Mouse (Mus musculus) cerebral cortex, adult 2 months (tissue): ENCODE results near the gene Sh2d1b2.

Source experiments
- WGBS: fragments of 180-500 bp; shearing (Covaris S2); methylation state at CpG from one replicate; pipeline ENCODE4 v1.1.7; 2018; 5-methylcytosine and 5-hydroxymethylcytosine counted together

The Sh2d1b2 gene

DNA sequence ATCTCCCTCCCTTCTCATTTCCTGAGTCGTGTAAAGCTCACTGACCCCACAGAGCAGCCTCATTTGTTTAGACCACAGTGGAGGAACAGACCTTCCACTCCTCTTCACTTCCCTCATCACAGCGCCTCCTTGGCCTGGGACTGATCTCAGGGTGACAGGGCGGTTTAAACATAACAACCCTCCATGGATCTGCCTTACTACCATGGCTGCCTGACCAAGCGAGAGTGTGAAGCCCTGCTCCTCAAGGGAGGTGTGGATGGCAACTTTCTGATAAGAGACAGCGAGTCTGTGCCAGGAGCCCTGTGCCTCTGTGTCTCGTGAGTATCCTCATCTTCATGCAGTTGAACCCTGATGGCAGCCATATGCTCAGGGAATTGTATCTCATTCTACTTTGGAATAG is at the start of gene Sh2d1b2:
Gene Sh2d1b2, plus strand, starts transcription at position 62 of the 400 bp plus-strand sequence.
- WGBS: 80% methylated on average over 6 of the region's 6 CpGs

DNA sequence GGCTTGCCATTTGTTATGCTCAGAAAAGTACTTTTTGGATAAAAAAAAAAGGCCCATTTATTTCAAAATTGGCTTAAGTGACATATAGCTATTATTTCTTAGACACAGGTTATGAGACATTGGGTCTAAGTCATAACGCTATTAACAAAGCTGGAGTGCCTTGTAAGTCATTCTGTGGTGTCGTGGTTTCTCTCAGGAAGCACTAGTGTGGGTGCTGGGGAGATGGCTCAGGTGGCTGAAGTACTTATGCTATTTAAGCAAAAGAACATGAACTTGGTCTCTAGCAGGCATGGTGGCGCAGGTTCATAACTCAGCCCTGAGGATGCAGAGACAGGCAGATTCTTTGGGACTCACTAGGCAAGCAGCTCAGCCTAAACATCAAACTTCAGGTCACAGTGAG is 47.4 kb upstream of the Sh2d1b2 start:
- 87% methylated on average over 3 of the region's 3 CpGs for WGBS

DNA sequence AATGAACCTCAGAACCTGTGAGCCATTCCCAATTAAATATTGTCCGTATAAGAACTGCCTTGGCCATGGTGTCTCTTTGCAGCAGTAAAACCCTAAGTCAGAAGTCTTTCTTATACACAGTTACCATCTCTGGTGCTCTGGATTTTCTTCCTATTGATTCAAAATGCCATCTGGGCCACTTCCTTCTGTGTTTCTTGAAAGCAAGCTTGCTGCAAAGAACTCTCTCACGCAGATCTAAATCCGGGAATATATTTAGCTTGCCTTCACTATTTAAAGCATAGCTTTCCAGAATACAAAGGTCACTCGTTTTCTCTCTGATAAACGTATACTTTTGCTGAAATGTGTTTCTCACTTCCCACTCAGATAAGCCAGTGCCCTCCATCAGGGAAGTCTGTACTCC is 46.0 kb upstream of the Sh2d1b2 start:
- 40% methylated on average over 5 of the region's 5 CpGs for WGBS

DNA sequence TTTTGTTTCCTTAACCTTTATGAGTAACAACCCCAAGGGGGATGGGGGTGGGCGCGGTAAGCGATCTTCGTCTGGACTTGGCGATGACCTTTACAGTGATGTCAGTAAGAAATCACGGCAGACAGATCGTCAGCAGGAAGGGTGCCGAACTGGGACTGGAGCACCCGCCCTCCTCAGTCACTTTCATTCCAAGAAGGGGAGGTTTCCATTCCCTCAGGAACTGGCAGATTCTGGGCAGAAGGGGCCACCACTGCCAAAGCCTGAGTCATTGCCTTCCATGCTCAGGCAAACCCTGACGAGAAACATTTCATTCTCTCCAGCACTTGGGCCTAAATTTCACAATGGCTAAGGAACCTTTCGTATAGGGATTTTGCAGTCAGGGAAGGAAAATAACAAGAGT is 43.9 kb upstream of the Sh2d1b2 start:
- 44% methylated on average over 11 of the region's 11 CpGs for WGBS

DNA sequence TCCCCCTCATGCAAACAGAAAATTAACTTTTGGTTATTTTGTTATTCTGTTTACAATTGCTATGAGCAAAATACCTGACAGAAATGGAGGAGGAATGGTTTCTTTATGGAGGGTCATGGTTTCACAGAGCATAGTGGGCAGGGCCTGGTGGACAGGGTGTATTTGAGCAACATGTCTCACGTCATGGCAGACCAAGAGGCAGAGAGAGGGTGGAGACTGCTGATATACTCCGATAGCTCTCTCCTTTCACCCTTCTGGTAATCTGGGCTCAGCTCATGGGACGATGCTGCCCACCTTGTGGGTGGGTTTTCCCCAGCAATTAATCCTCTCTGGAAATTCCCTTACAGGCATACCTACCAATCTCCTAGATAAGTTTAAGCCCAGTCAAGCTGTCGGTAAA is 42.3 kb upstream of the Sh2d1b2 start:
- 83% methylated on average over 4 of the region's 4 CpGs for WGBS

DNA sequence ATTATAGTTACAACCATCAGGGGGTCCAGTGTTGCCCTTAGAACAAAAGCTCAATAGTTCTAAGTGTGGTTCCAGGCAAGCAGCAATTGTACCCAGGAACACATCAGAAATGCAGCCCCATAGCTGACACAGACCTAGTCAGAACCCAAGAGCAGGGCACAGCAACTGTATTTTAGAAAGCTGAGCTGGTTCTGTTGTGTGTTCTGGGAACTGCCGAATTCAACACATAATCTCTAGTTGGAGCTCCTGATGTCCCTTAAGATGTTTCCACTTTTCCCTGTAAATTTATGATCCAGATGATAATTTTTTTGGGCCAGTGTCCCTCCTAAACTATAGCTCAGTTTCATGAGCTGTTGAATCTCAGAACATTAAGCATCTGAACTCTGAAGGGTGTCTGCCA is 40.6 kb upstream of the Sh2d1b2 start:
- WGBS: 70% methylated on average over 1 of the region's 1 CpGs

DNA sequence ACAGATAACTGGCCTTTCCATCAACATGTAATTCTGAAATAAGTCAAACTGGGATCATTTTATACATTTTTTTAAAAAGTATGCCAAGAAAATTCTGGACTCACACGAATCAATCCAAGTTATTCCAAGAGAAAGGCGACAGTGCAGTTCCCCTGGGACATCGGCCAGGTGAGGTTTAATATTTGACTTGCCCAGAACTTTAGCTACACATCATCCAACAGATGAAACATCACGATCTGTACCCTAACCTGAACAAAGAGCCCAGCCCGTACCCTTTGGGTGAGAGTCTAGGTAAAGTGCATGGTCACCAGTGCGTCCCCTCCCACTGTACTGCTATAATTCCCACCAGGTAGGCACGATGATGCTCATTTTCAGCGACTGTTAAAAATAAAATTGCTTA is 36.3 kb upstream of the Sh2d1b2 start:
- WGBS: 88% methylated on average over 8 of the region's 8 CpGs

DNA sequence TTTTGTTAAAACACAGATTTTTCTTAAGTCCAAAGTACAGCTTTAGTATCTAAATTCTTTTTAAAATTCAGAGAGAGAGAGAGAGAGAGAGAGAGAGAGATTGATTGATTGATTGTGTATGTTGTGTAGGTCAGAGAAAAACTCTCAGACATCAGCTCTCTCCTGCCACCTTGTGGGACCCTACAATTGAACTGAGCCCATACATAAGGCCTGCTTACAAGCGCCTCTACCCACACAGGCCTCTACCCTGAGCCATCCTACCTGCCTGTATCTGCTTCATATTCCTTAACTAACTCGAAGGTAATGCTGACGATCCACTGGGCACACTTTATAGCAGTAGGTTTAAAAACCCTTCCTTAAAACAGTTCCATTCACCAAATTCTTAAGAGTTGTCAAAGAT is 32.2 kb upstream of the Sh2d1b2 start:
- 83% methylated on average over 3 of the region's 3 CpGs for whole genome bisulfite sequencing

DNA sequence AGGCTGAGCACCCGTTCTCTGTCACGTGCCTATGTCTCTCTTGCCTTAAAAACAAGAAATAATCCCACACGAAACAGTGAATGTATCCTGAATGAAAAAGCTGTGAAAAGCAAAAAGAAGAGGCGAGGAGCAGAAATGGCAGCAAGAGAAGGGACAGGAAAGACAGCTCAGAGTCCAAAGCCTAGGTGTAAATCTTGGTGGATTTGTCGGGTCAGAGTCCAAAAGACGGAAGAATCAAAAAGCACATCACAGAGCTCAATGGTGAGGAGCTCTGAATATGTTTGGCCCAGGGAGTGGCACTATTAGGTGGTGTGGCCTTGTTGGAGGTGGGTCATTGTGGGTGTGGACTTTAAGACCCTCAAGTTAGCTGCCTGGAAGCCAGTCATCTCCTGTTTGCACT is 26.2 kb upstream of the Sh2d1b2 start:
- WGBS: 91% methylated on average over 6 of the region's 6 CpGs

DNA sequence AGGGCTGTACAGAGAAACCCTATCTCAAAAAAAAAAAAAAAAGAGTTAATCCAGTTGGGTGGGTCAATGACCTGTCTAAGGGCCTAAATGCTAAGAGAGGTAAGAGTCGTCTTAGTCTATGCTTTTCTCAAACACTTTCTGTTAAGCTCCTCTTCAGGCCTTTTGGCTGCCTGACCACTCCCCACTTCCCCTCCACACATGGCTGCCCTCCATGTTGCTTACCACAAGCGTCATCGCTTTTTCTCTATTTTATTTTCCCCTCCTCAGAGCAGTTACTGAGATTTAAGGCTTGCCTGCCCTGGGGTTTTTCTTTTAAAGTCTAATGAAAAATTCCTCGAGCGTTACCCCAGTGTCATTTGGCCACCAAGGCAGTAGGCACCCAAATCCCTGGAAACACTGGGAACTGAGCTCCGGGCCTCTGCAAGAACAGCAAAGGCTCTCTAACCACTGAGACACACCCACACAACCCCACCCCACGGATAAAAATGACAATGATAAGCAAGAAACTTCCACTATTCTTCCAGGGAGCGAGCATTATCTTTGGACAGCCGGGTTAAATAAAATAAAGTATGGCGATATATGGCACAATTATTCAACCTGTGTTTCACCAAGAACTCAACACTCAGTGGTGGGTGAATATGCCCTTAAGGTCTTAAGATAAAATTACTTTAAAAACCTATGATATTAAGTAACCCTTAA is 19.2 kb upstream of the Sh2d1b2 start:
- 89% methylated on average over 10 of the region's 10 CpGs for WGBS

DNA sequence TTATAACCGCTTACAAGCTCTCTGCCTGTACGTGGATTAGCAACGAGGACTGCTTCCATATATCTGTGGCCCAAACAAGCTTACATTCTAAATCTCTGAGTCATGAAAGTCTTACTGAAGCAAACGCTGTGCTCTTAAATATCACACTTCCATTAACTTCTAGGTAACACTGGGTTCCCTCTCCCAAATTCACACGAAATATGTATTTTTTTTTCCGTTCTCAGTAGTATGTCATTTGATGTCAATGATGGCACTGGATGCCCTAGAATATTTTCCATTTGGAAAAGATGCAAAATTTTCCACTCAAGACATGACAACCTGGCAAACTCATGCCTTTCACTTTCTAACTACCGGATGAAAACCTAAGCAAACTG is 18.2 kb upstream of the Sh2d1b2 start:
- WGBS: 18% methylated on average over 7 of the region's 7 CpGs

DNA sequence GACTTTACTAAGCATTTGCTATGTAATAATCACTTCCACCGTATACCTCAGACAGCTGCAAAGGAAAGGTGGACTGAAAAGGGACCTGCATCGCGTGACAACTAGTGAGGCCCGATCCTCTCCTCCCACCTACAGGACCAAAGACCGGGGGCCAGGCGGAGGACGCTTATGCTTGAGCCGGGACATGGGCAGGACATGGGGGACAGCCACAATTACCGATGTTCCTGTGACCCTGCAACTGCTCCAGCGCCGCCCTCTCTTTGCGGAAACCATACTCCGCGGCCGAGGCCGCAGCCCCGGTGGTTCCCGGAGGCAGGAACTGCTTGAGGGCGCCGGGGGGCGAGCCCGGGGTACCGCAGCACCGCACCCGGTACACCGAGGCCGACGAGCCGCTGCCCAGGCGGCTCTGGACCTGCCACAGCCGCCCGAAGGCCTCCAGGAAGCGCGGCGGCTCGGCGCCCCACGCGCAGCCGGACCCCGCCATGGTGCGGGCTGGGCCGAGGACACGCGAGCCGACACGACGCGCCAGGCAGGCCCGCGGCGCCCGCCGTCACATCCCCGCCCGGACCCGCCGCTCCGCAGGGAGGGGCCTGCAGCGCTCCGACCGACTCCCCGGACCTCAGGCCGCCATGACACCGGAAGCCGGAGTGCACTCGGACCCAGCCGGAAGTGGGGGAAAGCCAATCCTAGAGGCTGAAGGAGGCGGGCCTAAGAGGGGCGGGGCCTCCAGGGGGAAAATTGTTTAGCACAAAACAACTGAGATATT is 17.6 kb upstream of the Sh2d1b2 start, which contains the start of gene Uhmk1:
Gene Uhmk1, minus strand, starts transcription at position 641 of the 766 bp plus-strand sequence.
- WGBS: 0% methylated on average over 70 of the region's 70 CpGs

DNA sequence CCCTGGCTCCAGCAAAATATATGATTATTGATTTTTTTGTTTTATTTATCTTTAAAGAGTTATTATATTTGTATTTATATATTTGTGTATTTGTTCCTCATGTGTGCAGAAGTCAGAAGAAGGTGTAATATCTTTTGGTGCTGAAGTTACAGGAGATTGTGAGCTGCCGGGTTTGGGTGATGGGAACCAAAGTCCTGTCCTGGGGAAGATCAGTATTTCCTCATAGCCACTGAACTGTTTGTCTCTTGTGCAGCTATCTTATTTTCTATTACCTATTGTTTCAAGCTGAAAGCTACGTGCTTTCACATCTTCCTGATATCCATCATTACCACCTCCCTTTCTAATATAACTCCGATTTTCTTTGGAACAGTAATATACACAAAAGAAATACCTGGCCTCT is 17.0 kb upstream of the Sh2d1b2 start:
- 77% methylated on average over 3 of the region's 3 CpGs for WGBS

DNA sequence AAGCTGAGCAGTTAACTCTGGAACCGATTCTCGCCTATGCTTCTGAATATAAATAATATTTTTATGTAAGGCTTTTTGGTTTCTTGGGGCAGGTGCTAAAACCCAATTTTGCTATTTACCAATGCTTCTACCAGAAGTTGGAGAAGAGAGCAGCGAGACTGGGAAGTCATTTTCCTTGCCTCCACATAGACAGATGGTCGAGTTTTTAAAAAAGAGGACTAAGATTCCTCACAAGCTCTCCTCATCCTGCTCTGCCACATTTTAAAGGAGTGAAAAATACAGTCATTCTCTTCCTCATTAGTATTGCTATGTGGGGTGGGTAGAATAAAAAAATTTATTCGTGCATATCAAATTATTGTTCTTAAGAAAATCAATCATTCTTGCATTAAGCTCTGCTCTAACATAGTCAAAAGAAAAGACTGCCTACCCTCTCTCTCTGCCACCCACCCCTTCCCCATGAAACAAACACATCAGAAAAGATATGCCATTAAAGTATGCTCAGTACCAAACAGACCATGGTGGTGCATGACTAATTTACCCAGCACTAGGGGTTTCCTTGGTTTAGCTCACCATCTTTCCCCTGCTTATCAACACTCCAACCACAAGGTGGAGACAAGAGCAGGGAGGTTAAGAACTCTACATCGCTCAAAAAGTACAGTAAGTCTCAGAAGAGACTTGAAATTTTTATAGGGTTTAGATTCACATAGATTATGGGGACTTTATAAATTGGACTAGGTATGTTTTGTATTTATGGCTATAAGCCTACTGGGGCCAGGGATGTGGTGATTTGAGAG is 14.3 kb upstream of the Sh2d1b2 start:
- 52% methylated on average over 6 of the region's 6 CpGs for WGBS

DNA sequence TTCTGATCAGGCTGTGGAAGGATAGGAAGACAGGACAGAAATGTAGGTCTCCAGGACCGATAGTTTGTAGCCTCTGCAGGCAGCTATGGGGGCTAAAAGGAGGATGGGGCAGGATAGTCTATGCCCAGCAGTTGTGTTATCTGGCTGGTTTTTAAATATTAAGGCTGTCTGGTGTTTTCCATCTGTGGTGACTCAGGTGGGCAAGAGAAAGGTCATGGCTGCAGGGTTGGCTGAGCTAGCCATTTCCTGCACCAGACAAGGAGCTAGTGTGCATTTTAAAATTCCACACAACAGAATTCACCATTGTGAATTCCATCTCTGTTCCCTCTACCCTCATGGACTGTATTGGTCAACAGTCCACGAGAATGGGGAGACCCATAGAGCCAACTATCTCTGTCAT is 9.3 kb upstream of the Sh2d1b2 start:
- 85% methylated on average over 2 of the region's 2 CpGs for WGBS

DNA sequence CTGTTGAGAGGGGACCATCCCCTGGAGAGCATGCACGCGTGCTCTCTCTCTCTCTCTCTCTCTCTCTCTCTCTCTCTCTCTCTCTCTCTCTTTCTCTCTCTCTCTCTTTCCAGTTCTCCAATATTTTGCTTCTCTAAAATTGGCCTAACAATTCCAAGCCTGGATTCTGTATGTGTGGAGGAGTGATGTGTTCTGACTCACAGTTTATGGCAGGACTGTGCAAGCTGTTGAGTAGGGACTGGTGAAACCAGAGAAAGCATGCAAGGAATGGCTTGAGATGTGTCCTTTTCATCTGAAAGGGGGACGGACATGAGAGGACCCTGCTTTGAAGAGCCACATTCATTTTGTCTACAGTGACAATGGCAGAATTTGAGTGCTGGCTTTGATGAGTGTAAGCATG is 12.5 kb downstream of the Sh2d1b2 start:
- 47% methylated on average over 3 of the region's 3 CpGs for WGBS

DNA sequence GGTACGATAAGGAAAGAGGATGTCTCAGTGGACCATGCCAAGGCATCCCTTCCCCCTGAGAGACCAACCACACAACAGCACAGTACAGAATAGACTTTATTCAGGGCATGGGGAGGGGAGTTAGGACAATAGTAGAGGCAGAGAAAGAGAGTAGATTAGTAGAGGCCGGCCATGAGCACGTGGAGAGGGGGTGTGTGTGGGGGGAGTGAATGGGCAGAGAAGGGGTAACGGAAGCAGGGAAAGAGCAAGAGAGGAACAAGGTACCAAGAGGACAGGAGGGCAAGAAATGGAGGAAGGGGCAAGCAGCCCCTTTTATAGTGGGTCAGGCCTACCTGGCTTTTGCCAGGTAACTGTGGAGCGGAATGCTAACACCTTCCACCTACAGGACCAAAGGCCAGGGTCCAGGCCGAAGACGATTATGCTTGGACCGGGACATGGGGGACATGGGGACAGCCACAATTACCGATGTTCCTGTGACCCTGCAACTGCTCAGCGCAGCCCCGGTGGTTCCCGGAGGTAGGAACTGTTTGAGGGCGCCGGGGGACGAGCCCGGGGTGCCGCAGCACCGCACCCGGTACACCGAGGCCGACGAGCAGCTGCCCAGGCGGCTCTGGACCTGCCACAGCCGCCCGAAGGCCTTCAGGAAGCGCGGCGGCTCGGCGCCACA is 22.5 kb downstream of the Sh2d1b2 start:
- WGBS: 22% methylated on average over 30 of the region's 30 CpGs

DNA sequence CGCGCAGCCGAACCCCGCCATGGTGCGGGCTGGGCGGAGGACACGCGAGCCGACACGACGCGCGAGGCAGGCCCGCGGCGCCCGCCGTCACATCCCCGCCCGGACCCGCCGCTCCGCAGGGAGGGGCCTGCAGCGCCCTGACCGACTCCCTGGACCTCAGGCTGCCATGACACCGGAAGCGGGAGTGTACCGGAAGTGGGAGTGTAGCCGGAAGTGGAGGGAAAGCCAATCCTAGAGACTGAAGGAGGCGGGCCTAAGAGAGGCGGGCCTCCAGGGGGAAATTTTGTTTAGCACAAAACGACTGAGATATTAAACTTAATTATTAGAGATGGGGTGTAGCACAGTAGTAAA is 23.0 kb downstream of the Sh2d1b2 start:
- WGBS: 6% methylated on average over 32 of the region's 32 CpGs

DNA sequence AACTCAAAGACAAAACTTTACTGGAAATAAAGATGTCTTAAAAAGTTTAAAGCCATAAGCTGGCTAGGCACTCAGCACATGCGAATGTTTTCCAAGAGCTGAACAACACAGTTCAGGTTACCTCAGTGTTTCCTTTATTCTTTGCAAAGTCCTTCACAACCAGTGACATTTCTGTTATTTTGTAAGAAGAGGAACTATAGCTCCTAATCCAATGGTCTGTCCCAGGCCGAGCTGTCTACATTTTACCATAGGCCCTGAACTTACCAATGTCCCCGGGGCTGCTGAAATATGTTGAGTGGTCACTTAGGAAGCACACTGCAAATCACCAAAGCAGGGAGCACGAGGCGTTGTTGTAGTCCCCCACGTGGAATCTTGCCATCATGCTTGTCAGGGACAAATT is 37.7 kb downstream of the Sh2d1b2 start:
- 89% methylated on average over 6 of the region's 6 CpGs for WGBS

DNA sequence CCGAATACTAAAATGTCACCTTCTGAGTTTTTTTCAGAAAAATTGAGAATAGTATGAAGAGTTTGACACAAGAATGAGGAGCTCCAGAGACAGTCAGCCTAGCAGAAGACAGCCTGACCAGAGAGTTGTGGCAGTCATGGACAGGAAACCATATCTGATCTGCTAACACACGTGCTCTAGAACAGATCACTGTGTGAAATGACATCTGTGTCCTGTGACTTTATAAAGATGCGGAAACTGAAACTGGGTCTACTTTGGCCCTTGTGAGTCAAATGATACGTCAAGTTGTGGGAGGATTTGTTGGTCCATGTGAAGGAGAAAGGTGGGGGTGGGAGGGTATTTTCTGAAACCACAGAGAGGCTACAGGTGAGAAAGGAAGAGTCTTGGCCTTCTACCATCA is 38.1 kb downstream of the Sh2d1b2 start:
- 91% methylated on average over 4 of the region's 4 CpGs for WGBS

DNA sequence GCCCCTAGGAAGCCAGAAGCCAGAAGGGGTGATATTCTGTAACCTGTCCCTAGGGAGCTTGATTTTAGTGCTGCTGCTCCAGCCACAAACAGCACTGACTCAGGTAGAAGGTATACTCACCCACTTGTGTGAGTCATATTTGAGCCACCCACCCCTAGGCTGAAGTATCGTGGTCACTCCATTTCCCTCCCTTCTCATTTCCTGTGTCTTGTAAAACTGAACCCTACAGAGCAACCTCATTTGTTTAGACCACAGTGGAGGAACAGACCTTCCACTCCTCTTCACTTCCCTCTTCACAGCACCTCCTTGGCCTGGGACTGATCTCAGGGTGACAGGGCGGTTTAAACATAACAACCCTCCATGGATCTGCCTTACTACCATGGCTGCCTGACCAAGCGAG is 44.5 kb downstream of the Sh2d1b2 start, which contains the start of gene Sh2d1b1:
Gene Sh2d1b1, plus strand, starts transcription at position 305 of the 400 bp plus-strand sequence.
- 73% methylated on average over 3 of the region's 3 CpGs for WGBS
